Mouse (Mus musculus): ENCODE results near the gene Atpaf2.
"Not testable (repeated sequence)": the region's sequence is repeated elsewhere in the genome, so short reads cannot be mapped to it uniquely, and the experiment has no call there.

Atpaf2 gene

GRCm38 (mm10) chr11:60417717-60418472 lies at the start of gene Atpaf2:
Gene Atpaf2 (minus strand): TSS chr11:60418457.
- no peak for DNase-seq (ENCODE audit: low read depth)

- peak; percentile 15 for DNase-seq (ENCODE audit: low read depth)
Observed at GRCm38 (mm10) chr11:60465943-60466380, 47.7 kb upstream of the Atpaf2 start.

GRCm38 (mm10) chr11:60457973-60458372 lies 39.7 kb upstream of the Atpaf2 start:
- DNase-seq (ENCODE audit: low read depth) = no peak

- no peak for DNase-seq (ENCODE audit: low read depth)
Observed at GRCm38 (mm10) chr11:60454745-60455087, 36.5 kb upstream of the Atpaf2 start.

- DNase-seq (ENCODE audit: low read depth) = peak; percentile 84
Observed at GRCm38 (mm10) chr11:60454080-60454744, 36.0 kb upstream of the Atpaf2 start, which contains the start of gene Drg2. Gene Drg2 (plus strand): TSS chr11:60454591.

GRCm38 (mm10) chr11:60444007-60444406 lies 25.8 kb upstream of the Atpaf2 start:
- no peak for DNase-seq (ENCODE audit: low read depth)

GRCm38 (mm10) chr11:60442896-60443295 lies 24.6 kb upstream of the Atpaf2 start:
- DNase-seq (ENCODE audit: low read depth) = no peak

GRCm38 (mm10) chr11:60440176-60440575 lies 21.9 kb upstream of the Atpaf2 start:
- DNase-seq (ENCODE audit: low read depth) = no peak

GRCm38 (mm10) chr11:60439621-60440020 lies 21.4 kb upstream of the Atpaf2 start:
- not testable (repeated sequence) for DNase-seq (ENCODE audit: low read depth)

- peak; percentile 53 for DNase-seq (ENCODE audit: low read depth)
Observed at GRCm38 (mm10) chr11:60436618-60437017, 18.4 kb upstream of the Atpaf2 start.

- no peak for DNase-seq (ENCODE audit: low read depth)
Observed at GRCm38 (mm10) chr11:60435133-60435532, 16.9 kb upstream of the Atpaf2 start.

- no peak for DNase-seq (ENCODE audit: low read depth)
Observed at GRCm38 (mm10) chr11:60433501-60433900, 15.2 kb upstream of the Atpaf2 start.

GRCm38 (mm10) chr11:60427628-60428027 lies 9.4 kb upstream of the Atpaf2 start:
- no peak for DNase-seq (ENCODE audit: low read depth)

GRCm38 (mm10) chr11:60426417-60426816 lies 8.2 kb upstream of the Atpaf2 start:
- no peak for DNase-seq (ENCODE audit: low read depth)

GRCm38 (mm10) chr11:60423006-60423405 lies 4.7 kb upstream of the Atpaf2 start:
- DNase-seq (ENCODE audit: low read depth) = no peak

- DNase-seq (ENCODE audit: low read depth) = no peak
Observed at GRCm38 (mm10) chr11:60422046-60422668, 3.9 kb upstream of the Atpaf2 start.

- DNase-seq (ENCODE audit: low read depth) = no peak
Observed at GRCm38 (mm10) chr11:60418473-60418803, 181 bp upstream of the Atpaf2 start.

- DNase-seq (ENCODE audit: low read depth) = peak; percentile 98
Observed at GRCm38 (mm10) chr11:60416963-60417716, 1.1 kb downstream of the Atpaf2 start, which contains the start of gene Gid4. Gene Gid4 (plus strand): TSS chr11:60417145.

- DNase-seq (ENCODE audit: low read depth) = no peak
Observed at GRCm38 (mm10) chr11:60416590-60416962, 1.7 kb downstream of the Atpaf2 start.

- DNase-seq (ENCODE audit: low read depth) = no peak
Observed at GRCm38 (mm10) chr11:60412921-60413320, 5.3 kb downstream of the Atpaf2 start.

- peak; percentile 49 for DNase-seq (ENCODE audit: low read depth)
Observed at GRCm38 (mm10) chr11:60412173-60412572, 6.1 kb downstream of the Atpaf2 start.

GRCm38 (mm10) chr11:60406606-60407005 lies 11.7 kb downstream of the Atpaf2 start:
- no peak for DNase-seq (ENCODE audit: low read depth)

Data from fibroblast of lung, adult 2 months (primary cell).